Mouse (Mus musculus) embryonic facial prominence, embryonic 11.5 days (tissue): ENCODE measurements around the gene Ptprn. TPM values are rescaled to one million over a fixed set of nuclear protein-coding genes. Genes with fewer than 3 reads are reported as not detected.

Source experiments
- ATAC-seq: fragments of 200-750 bp; cut with Nextera tagmentation; replicated peaks from 2 replicates; pipeline ENCODE4 v1.8.0; 2017; ENCODE audit warnings: low read depth; ENCODE audit not compliant: insufficient number of reproducible peaks, low FRiP score, low TSS enrichment
- DNase-seq: peaks from one replicate; pipeline ENCODE4 v3.0.0-alpha.2; 2015; ENCODE audit warnings: low spot score
- H3K27ac ChIP-seq: fragments of 300-500 bp; sonication (generic); replicated peaks from 2 replicates; pipeline ENCODE4 v1.5.1; 2014; ENCODE audit warnings: mild to moderate bottlenecking, low read depth, low read length, control low read depth
- H3K27me3 ChIP-seq: fragments of 300-500 bp; sonication (generic); 2 replicates; pipeline ENCODE4 v1.6.1; 2014; ENCODE audit warnings: mild to moderate bottlenecking, low read length, moderate library complexity, mixed read lengths; ENCODE audit not compliant: control insufficient read depth, insufficient read depth
- H3K36me3 ChIP-seq: fragments of 300-500 bp; sonication (generic); replicated peaks from 2 replicates; pipeline ENCODE4 v1.6.1; 2014; ENCODE audit warnings: low read depth, mild to moderate bottlenecking, low read length, moderate library complexity, mixed read lengths; ENCODE audit not compliant: control insufficient read depth, insufficient read depth
- H3K4me1 ChIP-seq: fragments of 300-500 bp; sonication (generic); 2 replicates; pipeline ENCODE4 v1.6.1; 2014; ENCODE audit warnings: low read length, mixed read lengths; ENCODE audit not compliant: control insufficient read depth, insufficient read depth
- H3K4me2 ChIP-seq: fragments of 300-500 bp; sonication (generic); 2 replicates; pipeline ENCODE4 v1.6.1; 2014; ENCODE audit warnings: low read depth, mild to moderate bottlenecking, control low read depth, low read length, moderate library complexity
- H3K4me3 ChIP-seq: fragments of 300-500 bp; sonication (generic); 2 replicates; pipeline ENCODE4 v1.5.1; 2014; ENCODE audit warnings: low read depth, low read length, control low read depth
- H3K9ac ChIP-seq: fragments of 300-500 bp; sonication (generic); replicated peaks from 2 replicates; pipeline ENCODE4 v1.6.1; 2014; ENCODE audit warnings: mild to moderate bottlenecking, control low read depth, low read length
- H3K9me3 ChIP-seq: fragments of 300-500 bp; sonication (generic); replicated peaks from 2 replicates; pipeline ENCODE4 v1.6.1; 2016; ENCODE audit warnings: mild to moderate bottlenecking, low read length, inconsistent platforms, mixed read lengths; ENCODE audit not compliant: control insufficient read depth
- WGBS: fragments of 180-500 bp; shearing (Covaris S2); extraction: QIAGEN DNeasy Blood & Tissue Kit; methylation state at CpG from one replicate; pipeline ENCODE4 v1.1.7; 2014; 5-methylcytosine and 5-hydroxymethylcytosine counted together
- polyA plus RNA-seq: library from polyadenylated mRNA; unstranded; fragments of >200 nt; fragmentation: Nextera tagmentation; extraction: Ambion mirVana; gene quantifications from 2 replicates; pipeline ENCODE4 v1.2.1, GENCODE M21; 2014

Ptprn gene
- polyA plus RNA-seq, 1 experiment from 2014 or later, result 1.4 TPM

GRCm38 (mm10) chr1:75217893-75218226, 46.4 kb downstream of the Ptprn start:
- peak overlapping the region; percentile 41; the same call in 1 of the 2 replicates for H3K4me3 ChIP-seq
- no peak overlapping the region for H3K9ac ChIP-seq
- H3K36me3 ChIP-seq, result no peaks in the 10 kb centered on the region
- H3K9me3 ChIP-seq, result no peaks in the 10 kb centered on the region
- DNase-seq (no peak), ATAC-seq (no peak)
- 4% methylated on average over 6 of the region's 6 CpGs for WGBS
- H3K27ac ChIP-seq, result no peak overlapping the region
- peaks cover 3% of the 10 kb centered on the region for H3K4me1 ChIP-seq
- H3K4me2 ChIP-seq, result peak overlapping the region; percentile 81
- peaks cover 34% of the 10 kb centered on the region for H3K27me3 ChIP-seq

- 80% methylated on average over 13 of the region's 13 CpGs for WGBS
- Histone ChIP-seq H3K36me3 (no peaks in the 10 kb centered on the region), H3K9ac (no peak overlapping the region), H3K27me3 (peaks cover 34% of the 10 kb centered on the region), H3K9me3 (no peaks in the 10 kb centered on the region), H3K4me2 (no peak overlapping the region), H3K27ac (no peak overlapping the region), H3K4me1 (peaks cover 3% of the 10 kb centered on the region), H3K4me3 (no peak overlapping the region)
- ATAC-seq, result no peak
- DNase-seq, result no peak
These were observed 47.3 kb downstream of the Ptprn start for GRCm38 (mm10) chr1:75216797-75217585.

- H3K27me3 ChIP-seq, result peaks cover 33% of the 10 kb centered on the region
These were observed 48.5 kb downstream of the Ptprn start for GRCm38 (mm10) chr1:75215785-75216184.

GRCm38 (mm10) chr1:75214886-75215285, 49.4 kb downstream of the Ptprn start:
- ATAC-seq, result no peak
- WGBS, result 79% methylated on average over 5 of the region's 5 CpGs

More at GRCm38 (mm10) chr1:75215785-75216184, 48.5 kb downstream of the Ptprn start:
- ATAC-seq (no peak), DNase-seq (no peak)
- WGBS, result 95% methylated on average over 9 of the region's 9 CpGs
- Histone ChIP-seq H3K9me3 (no peaks in the 10 kb centered on the region), H3K36me3 (no peaks in the 10 kb centered on the region), H3K4me1 (peaks cover 3% of the 10 kb centered on the region), H3K27ac (no peak overlapping the region), H3K9ac (no peak overlapping the region), H3K4me3 (no peak overlapping the region), H3K4me2 (no peak overlapping the region)

GRCm38 (mm10) chr1:75214442-75214841, 49.9 kb downstream of the Ptprn start:
- no peaks in the 10 kb centered on the region; the same call in 1 of the 2 replicates for H3K4me1 ChIP-seq
- H3K27me3 ChIP-seq, result peaks cover 20% of the 10 kb centered on the region
- DNase-seq (no peak), ATAC-seq (no peak)
- 87% methylated on average over 2 of the region's 2 CpGs for WGBS
- H3K36me3 ChIP-seq, result no peaks in the 10 kb centered on the region
- no peaks in the 10 kb centered on the region for H3K9me3 ChIP-seq
- H3K4me3 ChIP-seq, result no peak overlapping the region
- H3K27ac ChIP-seq, result no peak overlapping the region
- no peak overlapping the region for H3K9ac ChIP-seq
- H3K4me2 ChIP-seq, result no peak overlapping the region

More at GRCm38 (mm10) chr1:75214886-75215285, 49.4 kb downstream of the Ptprn start:
- Histone ChIP-seq H3K4me2 (no peak overlapping the region), H3K27me3 (peaks cover 24% of the 10 kb centered on the region), H3K4me1 (peaks cover 3% of the 10 kb centered on the region), H3K9me3 (no peaks in the 10 kb centered on the region), H3K36me3 (no peaks in the 10 kb centered on the region), H3K27ac (no peak overlapping the region), H3K9ac (no peak overlapping the region), H3K4me3 (no peak overlapping the region)
- no peak for DNase-seq

GRCm38 (mm10) chr1:75213096-75213495, 51.2 kb downstream of the Ptprn start:
- Histone ChIP-seq H3K9ac (no peak overlapping the region), H3K4me1 (no peaks in the 10 kb centered on the region), H3K4me3 (no peak overlapping the region), H3K27me3 (peaks cover 8% of the 10 kb centered on the region), H3K9me3 (no peaks in the 10 kb centered on the region), H3K27ac (no peak overlapping the region), H3K36me3 (no peaks in the 10 kb centered on the region), H3K4me2 (no peak overlapping the region)
- WGBS, result 85% methylated on average over 7 of the region's 7 CpGs
- ATAC-seq, result no peak
- DNase-seq, result no peak

- Histone ChIP-seq H3K27ac (no peak overlapping the region), H3K4me1 (no peaks in the 10 kb centered on the region), H3K4me2 (no peak overlapping the region), H3K27me3 (peaks cover 5% of the 10 kb centered on the region), H3K4me3 (no peak overlapping the region), H3K36me3 (no peaks in the 10 kb centered on the region), H3K9me3 (no peaks in the 10 kb centered on the region), H3K9ac (no peak overlapping the region)
- ATAC-seq (no peak), DNase-seq (no peak)
- 66% methylated on average over 4 of the region's 4 CpGs for WGBS
These were observed 51.8 kb downstream of the Ptprn start for GRCm38 (mm10) chr1:75212542-75212941.

- H3K27ac ChIP-seq, result no peak overlapping the region
- no peaks in the 10 kb centered on the region for H3K36me3 ChIP-seq
- H3K9me3 ChIP-seq, result no peaks in the 10 kb centered on the region
- H3K27me3 ChIP-seq, result no peaks in the 10 kb centered on the region
- no peaks in the 10 kb centered on the region for H3K4me1 ChIP-seq
- ATAC-seq (0 out of 2 replicates have a peak, but pooled peaks have one; percentile 19), DNase-seq (no peak)
- H3K9ac ChIP-seq, result peak overlapping the region; percentile 92
- 13% methylated on average over 17 of the region's 17 CpGs for WGBS
- peak overlapping the region; percentile 87 for H3K4me3 ChIP-seq
- H3K4me2 ChIP-seq, result peak overlapping the region; percentile 92
These were observed 53.1 kb downstream of the Ptprn start for GRCm38 (mm10) chr1:75211141-75211708.
